Mouse (Mus musculus): ENCODE results near the gene Prickle1.
A peak's percentile ranks its signal among the peaks of the same experiment; 100 is the strongest.

DNA sequence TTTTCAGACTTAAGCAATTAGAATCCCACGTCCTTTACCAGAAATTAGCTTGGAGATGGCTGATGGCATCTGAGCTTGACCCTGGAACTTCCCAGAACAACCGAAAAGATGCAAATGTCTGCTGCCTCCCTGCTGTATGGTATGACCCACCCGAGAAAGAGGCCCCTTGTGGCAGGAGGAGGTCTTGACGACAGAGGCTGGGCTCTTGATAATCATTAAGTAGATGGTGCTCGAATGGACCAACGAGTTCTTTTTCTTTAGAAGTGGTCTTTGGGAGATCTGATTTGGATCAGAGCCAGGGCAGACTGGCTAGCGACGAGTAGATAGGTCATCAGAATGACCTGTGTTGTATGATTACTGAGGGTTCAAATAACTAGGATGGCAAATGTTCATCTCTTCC lies 40.0 kb downstream of the Prickle1 start:
- TF ChIP-seq POLR2A (IDR thresholded peaks at IDR 0.05; ENCODE audit: low read depth, low read length) (no peak), CTCF (conservative IDR thresholded peaks at IDR 0.05; ENCODE audit: insufficient read depth, insufficient read length, low read depth, low read length) (0 out of 2 replicates have a peak, but pooled peaks have one; percentile 3)
